Mouse (Mus musculus): ENCODE measurements around the gene Vmn1r4. TPM values are rescaled to one million over a fixed set of nuclear protein-coding genes. Genes with fewer than 3 reads are reported as not detected.
A peak's percentile ranks its signal among the peaks of the same experiment; 100 is the strongest.

Vmn1r4 gene
- polyA plus RNA-seq, 1 experiment from 2014 or later = 0.07 TPM

DNA sequence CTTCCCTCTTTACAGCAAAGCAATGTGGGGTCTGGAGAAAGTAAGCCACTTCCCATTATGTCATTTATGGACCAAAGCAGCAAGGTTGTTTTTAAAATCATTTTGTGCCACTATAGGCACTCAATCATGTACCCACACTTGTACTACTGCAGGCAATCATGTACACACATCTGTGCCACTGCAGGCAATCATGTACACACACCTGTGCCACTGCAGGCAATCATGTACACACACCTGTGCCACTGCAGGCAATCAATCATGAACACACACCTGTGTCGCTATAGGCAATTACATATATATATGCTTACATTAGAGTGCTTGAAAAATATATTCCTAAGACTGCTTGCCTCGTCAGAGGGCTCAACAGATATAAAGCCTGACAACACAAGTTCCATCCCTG lies 18.8 kb upstream of the Vmn1r4 start:
- Histone ChIP-seq H3K36me3 (ENCODE audit: control insufficient read depth, insufficient read depth) (no peaks in the 10 kb centered on the region), H3K4me2 (replicated peaks; ENCODE audit: low read depth) (no peak overlapping the region), H3K9ac (ENCODE audit: low read depth, low read length) (no peak overlapping the region), H3K9me3 (ENCODE audit: control insufficient read depth) (no peaks in the 10 kb centered on the region), H3K4me3 (ENCODE audit: low read depth, low read length) (no peak overlapping the region), H3K27me3 (replicated peaks; ENCODE audit: control insufficient read depth, insufficient read depth, low read length) (no peaks in the 10 kb centered on the region), H3K27ac (ENCODE audit: low read depth, low read length) (no peak overlapping the region), H3K4me1 (replicated peaks; ENCODE audit: control insufficient read depth, insufficient read depth, low read length) (peaks cover 5% of the 10 kb centered on the region; the same call in 1 of the 2 replicates)
- 68% methylated on average over 2 of the region's 2 CpGs for WGBS
- ATAC-seq = no peak
- no peak for TF ChIP-seq CTCF (IDR thresholded peaks at IDR 0.05; ENCODE audit: low read depth)

DNA sequence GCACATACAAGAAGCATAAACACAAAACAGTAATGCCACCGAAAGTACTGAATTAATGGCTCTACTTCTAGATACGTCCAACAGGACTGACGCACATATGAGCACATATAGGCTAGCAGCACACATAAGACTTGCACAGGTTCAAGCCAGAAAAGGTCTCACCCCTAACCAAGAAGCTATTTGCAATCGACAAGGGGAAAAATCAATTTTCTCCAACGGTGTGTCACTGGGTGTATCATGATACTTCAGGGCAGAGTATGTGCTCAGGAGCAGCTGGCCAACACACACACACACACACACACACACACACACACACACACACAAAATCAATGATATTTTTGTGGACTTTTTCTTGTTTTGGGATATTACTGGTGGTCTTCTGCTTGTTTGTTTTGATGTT lies 18.3 kb upstream of the Vmn1r4 start:
- H3K4me3 ChIP-seq (ENCODE audit: low read depth, low read length) = no peak overlapping the region
- H3K27me3 ChIP-seq (replicated peaks; ENCODE audit: control insufficient read depth, insufficient read depth, low read length) = no peaks in the 10 kb centered on the region
- no peaks in the 10 kb centered on the region for H3K36me3 ChIP-seq (ENCODE audit: control insufficient read depth, insufficient read depth)
- no peak overlapping the region for H3K4me2 ChIP-seq (replicated peaks; ENCODE audit: low read depth)
- no peaks in the 10 kb centered on the region for H3K9me3 ChIP-seq (ENCODE audit: control insufficient read depth)
- 69% methylated on average over 5 of the region's 5 CpGs for WGBS
- no peak for ATAC-seq
- TF ChIP-seq CTCF (IDR thresholded peaks at IDR 0.05; ENCODE audit: low read depth) = no peak
- no peak overlapping the region for H3K27ac ChIP-seq (ENCODE audit: low read depth, low read length)
- no peak overlapping the region for H3K9ac ChIP-seq (ENCODE audit: low read depth, low read length)
- peaks cover 5% of the 10 kb centered on the region; the same call in 1 of the 2 replicates for H3K4me1 ChIP-seq (replicated peaks; ENCODE audit: control insufficient read depth, insufficient read depth, low read length)

DNA sequence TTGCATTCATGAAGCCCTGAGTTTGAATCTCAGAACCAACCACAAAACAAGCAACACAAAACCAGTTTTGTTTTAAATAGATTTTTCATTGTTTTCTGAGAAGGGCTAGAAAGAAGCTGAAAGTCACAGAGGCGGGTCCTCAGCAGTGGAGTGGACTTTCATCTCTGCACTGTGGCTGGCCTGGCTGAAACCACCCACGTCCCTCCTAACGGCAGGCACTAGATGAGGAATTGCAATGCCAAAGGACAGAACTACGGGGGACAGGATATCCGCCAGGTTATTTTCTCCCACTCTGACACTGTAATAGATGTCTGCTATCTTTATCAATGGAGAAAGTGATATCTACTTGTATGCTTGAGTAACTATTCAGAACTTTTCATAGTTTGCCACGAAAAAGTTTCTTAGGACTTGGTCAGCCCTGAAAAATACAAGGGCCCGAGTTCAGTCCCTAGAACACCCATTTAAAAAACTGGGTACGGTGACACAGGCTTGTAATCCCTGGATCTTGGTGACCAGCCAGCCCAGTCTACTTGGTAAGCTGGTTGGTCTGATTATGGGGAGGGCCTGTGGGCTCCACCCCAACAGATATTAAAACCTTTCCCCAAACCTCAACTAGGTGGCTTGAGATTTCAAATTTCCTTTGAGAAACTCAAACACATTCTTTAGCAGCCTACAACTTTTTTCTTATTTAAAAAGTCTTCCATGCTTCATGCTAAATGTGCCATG lies 17.5 kb upstream of the Vmn1r4 start:
- no peaks in the 10 kb centered on the region for H3K36me3 ChIP-seq (ENCODE audit: control insufficient read depth, insufficient read depth)
- H3K4me3 ChIP-seq (ENCODE audit: low read depth, low read length) = no peak overlapping the region
- no peaks in the 10 kb centered on the region for H3K9me3 ChIP-seq (ENCODE audit: control insufficient read depth)
- H3K27ac ChIP-seq (ENCODE audit: low read depth, low read length) = no peak overlapping the region; the same call in 1 of the 2 replicates
- H3K9ac ChIP-seq (ENCODE audit: low read depth, low read length) = no peak overlapping the region
- no peaks in the 10 kb centered on the region for H3K4me1 ChIP-seq (replicated peaks; ENCODE audit: control insufficient read depth, insufficient read depth, low read length)
- 0 out of 2 replicates have a peak overlapping the region, but pooled peaks have one; percentile 24 for H3K4me2 ChIP-seq (replicated peaks; ENCODE audit: low read depth)
- ATAC-seq = no peak
- 45% methylated on average over 8 of the region's 8 CpGs for WGBS
- H3K27me3 ChIP-seq (replicated peaks; ENCODE audit: control insufficient read depth, insufficient read depth, low read length) = no peaks in the 10 kb centered on the region
- TF ChIP-seq CTCF (IDR thresholded peaks at IDR 0.05; ENCODE audit: low read depth) = 0 out of 2 replicates have a peak, but pooled peaks have one; percentile 4

DNA sequence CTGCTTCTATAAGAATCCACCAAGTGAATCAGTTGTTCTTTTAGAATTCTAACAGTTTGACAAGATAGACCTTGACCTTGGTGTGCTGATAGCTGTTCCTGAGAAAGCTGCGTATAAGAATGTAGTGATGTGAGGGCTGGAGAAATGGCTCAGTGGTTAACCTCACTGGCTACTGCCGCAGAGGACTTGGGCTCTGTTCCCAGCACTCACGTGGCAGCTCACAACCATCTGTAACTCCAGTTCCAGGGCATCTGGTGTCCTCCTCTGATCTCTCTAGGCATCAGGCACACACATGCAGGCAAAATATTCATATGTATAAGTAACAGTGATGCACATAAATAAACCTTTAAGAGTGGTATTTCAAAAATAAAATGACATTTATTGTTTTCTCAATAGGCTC lies 15.8 kb upstream of the Vmn1r4 start:
- H3K9me3 ChIP-seq (ENCODE audit: control insufficient read depth) = no peaks in the 10 kb centered on the region
- no peak overlapping the region for H3K27ac ChIP-seq (ENCODE audit: low read depth, low read length)
- no peak overlapping the region for H3K4me3 ChIP-seq (ENCODE audit: low read depth, low read length)
- no peaks in the 10 kb centered on the region for H3K36me3 ChIP-seq (ENCODE audit: control insufficient read depth, insufficient read depth)
- 0 out of 2 replicates have a peak, but pooled peaks cover under 1% of the 10 kb centered on the region for H3K4me1 ChIP-seq (replicated peaks; ENCODE audit: control insufficient read depth, insufficient read depth, low read length)
- no peak overlapping the region for H3K4me2 ChIP-seq (replicated peaks; ENCODE audit: low read depth)
- no peak for ATAC-seq
- WGBS = 91% methylated on average over 3 of the region's 3 CpGs
- H3K27me3 ChIP-seq (replicated peaks; ENCODE audit: control insufficient read depth, insufficient read depth, low read length) = no peaks in the 10 kb centered on the region
- no peak overlapping the region for H3K9ac ChIP-seq (ENCODE audit: low read depth, low read length)
- TF ChIP-seq CTCF (IDR thresholded peaks at IDR 0.05; ENCODE audit: low read depth) = no peak

DNA sequence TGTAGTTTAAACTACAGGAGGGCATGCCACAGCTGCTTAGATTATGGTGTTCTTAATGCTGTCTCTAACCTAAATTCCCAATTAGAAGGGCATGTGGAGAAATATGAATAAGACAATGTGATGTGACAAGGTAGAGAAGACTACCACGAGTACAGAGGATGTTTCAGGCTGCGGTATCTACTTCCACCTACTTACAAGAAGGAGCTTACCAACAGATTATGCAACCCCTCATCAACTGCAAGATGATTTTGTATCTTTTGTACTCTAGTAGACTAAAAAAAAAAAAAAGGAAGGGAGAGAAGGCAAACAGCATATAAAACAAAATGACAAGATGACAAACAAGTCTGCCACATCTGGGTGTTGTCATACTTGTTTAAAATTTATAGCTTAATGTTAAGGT lies 15.4 kb upstream of the Vmn1r4 start:
- H3K9me3 ChIP-seq (ENCODE audit: control insufficient read depth) = no peaks in the 10 kb centered on the region
- no peak overlapping the region for H3K4me2 ChIP-seq (replicated peaks; ENCODE audit: low read depth)
- no peak overlapping the region for H3K4me3 ChIP-seq (ENCODE audit: low read depth, low read length)
- peaks cover 4% of the 10 kb centered on the region; the same call in 1 of the 2 replicates for H3K4me1 ChIP-seq (replicated peaks; ENCODE audit: control insufficient read depth, insufficient read depth, low read length)
- no peak for TF ChIP-seq CTCF (IDR thresholded peaks at IDR 0.05; ENCODE audit: low read depth)
- no peak overlapping the region for H3K27ac ChIP-seq (ENCODE audit: low read depth, low read length)
- no peak for ATAC-seq
- 88% methylated on average over 2 of the region's 2 CpGs for WGBS
- H3K27me3 ChIP-seq (replicated peaks; ENCODE audit: control insufficient read depth, insufficient read depth, low read length) = no peaks in the 10 kb centered on the region
- no peaks in the 10 kb centered on the region for H3K36me3 ChIP-seq (ENCODE audit: control insufficient read depth, insufficient read depth)
- no peak overlapping the region for H3K9ac ChIP-seq (ENCODE audit: low read depth, low read length)

DNA sequence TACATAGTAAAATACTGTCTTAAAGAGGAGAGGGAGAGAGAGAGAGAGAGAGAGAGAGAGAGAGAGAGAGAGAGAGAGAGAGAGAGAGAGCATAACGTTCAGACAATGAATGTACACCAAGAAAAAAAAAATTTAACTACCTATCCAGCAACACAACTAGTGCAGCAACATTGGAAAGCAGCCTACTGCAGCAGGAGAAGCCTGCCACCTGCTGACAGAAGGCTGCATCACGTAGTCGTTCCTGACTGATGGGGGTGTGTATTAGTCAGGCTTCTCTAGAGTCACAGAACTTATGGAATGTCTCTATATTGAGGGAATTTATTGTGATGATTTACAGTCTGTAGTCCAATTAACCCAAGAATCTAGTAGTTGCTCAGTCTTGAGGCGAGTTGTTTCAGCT lies 14.9 kb upstream of the Vmn1r4 start:
- Histone ChIP-seq H3K4me2 (replicated peaks; ENCODE audit: low read depth) (no peak overlapping the region), H3K9me3 (ENCODE audit: control insufficient read depth) (no peaks in the 10 kb centered on the region), H3K27me3 (replicated peaks; ENCODE audit: control insufficient read depth, insufficient read depth, low read length) (no peaks in the 10 kb centered on the region), H3K36me3 (ENCODE audit: control insufficient read depth, insufficient read depth) (no peaks in the 10 kb centered on the region), H3K4me1 (replicated peaks; ENCODE audit: control insufficient read depth, insufficient read depth, low read length) (peaks cover 8% of the 10 kb centered on the region; the same call in 1 of the 2 replicates), H3K27ac (ENCODE audit: low read depth, low read length) (no peak overlapping the region), H3K4me3 (ENCODE audit: low read depth, low read length) (no peak overlapping the region), H3K9ac (ENCODE audit: low read depth, low read length) (no peak overlapping the region)
- no peak for ATAC-seq
- TF ChIP-seq CTCF (IDR thresholded peaks at IDR 0.05; ENCODE audit: low read depth) = peak; percentile 97
- WGBS = 10% methylated on average over 4 of the region's 4 CpGs

Measured in intestine, postnatal 0 days (tissue).